Mouse (Mus musculus): ENCODE measurements around the gene Sorbs1.

Sorbs1 gene

GRCm38 (mm10) chr19:40380656-40381055, 132.9 kb downstream of the Sorbs1 start:
- DNase-seq (ENCODE audit: extremely low spot score, low read depth, low spot score): no peak

- DNase-seq (ENCODE audit: extremely low spot score, low read depth, low spot score): no peak
These were observed 133.6 kb downstream of the Sorbs1 start for GRCm38 (mm10) chr19:40380005-40380404.

DNA sequence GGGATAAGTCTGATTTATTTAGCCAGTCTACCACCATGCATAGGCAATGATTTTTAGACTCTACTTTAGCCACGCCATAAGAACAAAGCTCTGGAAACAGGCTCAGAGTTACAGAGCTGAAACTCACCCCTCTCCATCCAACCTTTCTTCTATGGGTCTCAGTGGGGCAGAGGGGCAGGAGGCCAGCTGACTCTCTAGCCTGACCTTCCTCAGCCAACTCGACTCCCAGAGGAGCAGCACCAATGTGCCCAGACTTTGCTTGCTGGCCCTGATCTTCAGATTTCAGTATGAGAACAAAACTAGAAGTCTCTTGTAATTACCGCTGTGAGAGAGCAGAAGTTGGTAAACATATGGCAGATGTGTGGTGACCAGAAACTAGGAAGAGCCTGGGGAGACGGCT, 134.5 kb downstream of the Sorbs1 start:
- DNase-seq (ENCODE audit: extremely low spot score, low read depth, low spot score): no peak

DNA sequence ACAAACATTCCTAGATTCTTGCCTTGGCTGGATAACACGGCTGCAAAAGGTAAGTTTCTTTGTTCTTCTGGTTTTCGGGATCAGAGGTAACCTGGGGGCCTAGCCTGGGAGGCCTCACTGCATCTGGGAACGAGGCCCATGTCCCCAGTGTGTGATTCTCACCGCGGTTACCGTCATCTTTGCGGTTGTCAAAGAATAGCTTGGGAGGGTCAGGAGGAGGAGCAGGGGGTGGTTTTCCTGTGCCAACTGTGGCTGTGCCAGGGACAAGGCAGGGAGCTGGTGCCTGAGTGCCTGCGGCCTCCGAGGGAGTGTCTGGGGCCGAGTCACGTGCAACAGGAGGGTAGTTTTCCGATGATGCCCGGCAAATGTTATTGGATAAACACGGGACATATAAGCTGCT, 135.9 kb downstream of the Sorbs1 start:
- DNase-seq (ENCODE audit: extremely low spot score, low read depth, low spot score): no peak

GRCm38 (mm10) chr19:40376566-40377281, 136.9 kb downstream of the Sorbs1 start:
- DNase-seq (ENCODE audit: extremely low spot score, low read depth, low spot score): no peak

- DNase-seq (ENCODE audit: extremely low spot score, low read depth, low spot score): no peak
These were observed 138.9 kb downstream of the Sorbs1 start for GRCm38 (mm10) chr19:40374720-40375119.

DNA sequence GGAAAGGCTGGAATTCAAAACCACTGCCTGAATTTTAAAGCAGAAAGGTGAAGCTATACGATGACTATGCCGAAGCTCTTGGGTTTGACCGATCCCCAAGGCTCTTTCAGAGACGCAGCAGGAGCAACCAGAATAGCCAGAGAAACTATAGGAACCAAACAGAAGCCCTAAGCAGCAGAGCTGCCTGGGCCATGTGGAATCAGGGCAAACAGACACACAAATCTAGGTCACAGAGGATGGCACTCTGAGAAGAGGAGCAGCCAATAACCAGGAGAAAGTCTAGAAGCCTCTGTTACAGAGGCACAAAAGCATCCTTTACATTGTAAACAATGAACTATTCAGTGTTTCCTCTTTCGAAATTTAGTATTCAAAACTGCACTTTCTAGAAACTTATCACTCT, 140.9 kb downstream of the Sorbs1 start:
- DNase-seq (ENCODE audit: extremely low spot score, low read depth, low spot score): no peak

DNA sequence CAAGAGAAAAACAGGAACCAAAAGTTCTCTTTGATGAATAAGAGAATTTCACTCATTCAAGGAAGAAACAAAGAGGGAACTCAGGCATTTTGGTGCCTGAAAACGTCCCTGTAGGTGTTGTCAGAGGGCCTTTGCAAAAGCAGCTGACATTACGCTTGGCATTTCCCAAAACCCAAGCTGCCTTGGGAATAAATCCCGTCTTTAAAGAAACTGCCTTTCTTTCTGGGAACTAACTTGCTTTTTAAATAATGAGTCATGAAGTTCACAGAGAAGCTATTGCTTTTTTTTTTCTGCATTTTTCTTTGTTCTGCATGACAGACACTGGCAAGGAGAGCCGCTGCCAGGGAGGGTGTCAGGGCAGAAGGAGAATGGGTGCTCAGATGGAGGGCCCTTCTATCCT, 141.7 kb downstream of the Sorbs1 start:
- DNase-seq (ENCODE audit: extremely low spot score, low read depth, low spot score): no peak

- DNase-seq (ENCODE audit: extremely low spot score, low read depth, low spot score): no peak
These were observed 143.4 kb downstream of the Sorbs1 start for GRCm38 (mm10) chr19:40369852-40370811.

DNA sequence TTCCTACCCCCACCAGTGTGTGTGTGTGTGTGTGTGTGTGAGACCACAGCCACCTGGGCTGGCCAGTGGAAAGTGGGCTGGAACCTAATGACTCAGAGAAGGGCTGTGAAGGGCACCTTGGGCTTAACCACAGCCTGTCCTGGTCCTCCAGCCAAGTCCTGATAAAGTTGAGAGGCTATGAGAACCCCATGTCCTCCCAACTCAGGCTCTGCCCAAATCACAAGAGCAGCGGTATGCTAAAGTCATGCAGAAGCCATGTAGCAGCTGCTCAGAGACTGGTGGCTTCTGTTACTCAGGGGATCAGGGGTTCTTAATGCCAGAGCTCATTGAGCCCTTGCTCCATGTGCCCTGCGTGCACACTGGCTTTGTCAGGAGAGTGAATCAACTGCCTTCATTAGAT, 145.1 kb downstream of the Sorbs1 start:
- no peak for DNase-seq (ENCODE audit: extremely low spot score, low read depth, low spot score)

GRCm38 (mm10) chr19:40366163-40366941, 147.2 kb downstream of the Sorbs1 start:
- DNase-seq (ENCODE audit: extremely low spot score, low read depth, low spot score): no peak

DNA sequence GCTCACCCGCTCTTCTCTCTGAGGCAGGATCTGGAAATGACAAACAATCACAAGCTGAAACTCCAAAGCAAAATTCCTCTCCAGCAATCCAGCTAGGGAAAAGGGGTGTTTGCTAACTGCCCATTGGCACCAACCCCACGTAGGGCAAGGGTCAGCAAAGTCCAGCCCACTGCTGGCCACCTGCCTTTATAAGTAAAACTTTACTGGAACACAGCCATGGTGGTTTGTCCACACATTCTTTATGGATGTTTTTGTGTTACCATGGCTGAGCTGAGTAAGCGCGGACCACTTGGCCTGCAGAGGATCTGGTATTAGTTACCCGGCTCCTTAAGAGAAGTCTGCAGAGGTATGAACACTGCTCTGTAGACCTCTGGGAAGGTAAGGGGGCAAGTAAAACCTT, 148.4 kb downstream of the Sorbs1 start:
- DNase-seq (ENCODE audit: extremely low spot score, low read depth, low spot score): no peak

DNA sequence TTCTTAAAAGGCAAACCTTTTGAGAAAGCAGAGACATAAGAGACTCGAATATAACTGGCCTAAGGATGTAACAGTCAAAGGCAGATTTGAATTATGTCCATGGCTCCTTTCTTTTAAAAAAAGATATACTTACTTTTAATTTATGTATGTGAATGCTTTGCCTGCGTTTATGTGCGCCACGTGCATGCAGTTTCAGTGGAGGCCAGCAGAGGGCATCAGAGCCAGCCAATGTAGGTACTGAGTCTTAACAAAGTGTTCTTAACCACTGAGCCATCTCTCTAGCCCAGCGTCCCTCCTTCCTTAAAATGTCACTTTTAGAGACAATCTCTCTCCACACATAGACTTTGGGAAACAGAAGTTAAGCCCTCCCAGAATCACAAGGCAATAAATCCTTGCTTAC, 150.1 kb downstream of the Sorbs1 start:
- no peak for DNase-seq (ENCODE audit: extremely low spot score, low read depth, low spot score)

GRCm38 (mm10) chr19:40362203-40362865, 151.2 kb downstream of the Sorbs1 start:
- no peak for DNase-seq (ENCODE audit: extremely low spot score, low read depth, low spot score)

- DNase-seq (ENCODE audit: extremely low spot score, low read depth, low spot score): no peak
These were observed 153.7 kb downstream of the Sorbs1 start for GRCm38 (mm10) chr19:40359712-40360394.

DNA sequence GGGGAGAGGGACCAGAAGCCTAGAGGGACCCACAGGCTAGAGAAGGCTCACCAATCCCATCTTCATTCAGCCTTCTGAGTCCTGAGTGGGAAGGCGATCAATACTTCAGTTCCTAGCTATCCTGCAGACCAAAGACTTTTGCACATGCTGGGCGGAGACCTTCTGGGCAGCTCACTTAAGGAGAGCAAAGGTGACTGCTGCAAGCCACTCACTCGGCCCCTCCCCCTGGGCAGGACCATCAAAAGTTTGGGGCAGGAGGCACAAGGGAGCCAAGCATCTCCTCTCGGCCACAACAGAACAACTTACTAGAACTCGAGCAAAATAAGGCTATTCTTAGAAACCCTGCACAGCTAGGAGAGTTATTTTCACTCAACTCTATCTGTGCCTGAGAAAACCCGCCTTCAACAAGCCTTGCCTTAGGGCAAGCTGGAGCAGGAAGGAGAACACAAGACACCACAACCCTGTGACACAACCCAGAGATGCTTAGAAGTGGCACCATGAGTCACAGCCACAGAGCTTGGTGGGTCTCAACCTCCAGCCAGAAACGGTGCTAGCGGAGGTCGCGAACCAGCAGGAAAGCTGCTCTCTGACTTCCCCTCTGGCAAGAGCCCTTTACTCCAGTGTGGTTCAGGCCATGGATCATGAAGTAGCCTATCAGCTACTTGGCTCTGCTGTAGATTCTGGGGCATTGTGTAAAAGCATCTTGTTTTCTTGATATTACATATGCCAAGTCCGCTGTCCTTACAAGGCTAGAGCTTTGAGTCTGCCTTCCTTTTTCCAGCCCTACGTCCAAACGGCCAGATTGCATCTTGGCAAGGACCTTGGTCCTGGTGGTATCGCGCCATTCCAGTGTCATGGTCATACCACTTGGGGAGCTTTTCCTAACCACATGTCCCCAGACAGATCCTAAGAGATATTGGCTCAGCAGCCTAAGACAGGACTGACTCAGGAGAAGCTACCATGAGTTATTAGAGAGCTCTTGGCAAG, 156.8 kb downstream of the Sorbs1 start:
- DNase-seq (ENCODE audit: extremely low spot score, low read depth, low spot score): no peak

DNA sequence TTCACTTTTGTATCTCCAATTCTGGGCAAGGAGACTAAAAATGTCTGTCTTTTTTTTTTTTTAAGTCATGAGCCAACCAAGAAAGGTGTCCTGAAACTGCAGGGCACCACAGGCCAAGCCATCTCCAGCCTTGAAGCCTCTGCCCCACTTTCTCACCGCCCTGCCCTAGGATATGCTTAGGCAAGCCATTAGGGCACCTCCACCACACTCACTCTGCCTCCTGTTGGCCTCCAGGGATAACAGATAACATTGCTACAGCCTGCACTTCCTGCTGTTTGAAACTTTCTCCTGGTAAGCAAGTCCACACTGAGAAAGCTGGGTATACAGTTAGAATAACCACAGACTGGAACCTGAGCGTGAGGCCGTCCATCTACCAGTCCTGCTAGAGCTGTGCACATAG, 158.5 kb downstream of the Sorbs1 start:
- no peak for DNase-seq (ENCODE audit: extremely low spot score, low read depth, low spot score)

DNA sequence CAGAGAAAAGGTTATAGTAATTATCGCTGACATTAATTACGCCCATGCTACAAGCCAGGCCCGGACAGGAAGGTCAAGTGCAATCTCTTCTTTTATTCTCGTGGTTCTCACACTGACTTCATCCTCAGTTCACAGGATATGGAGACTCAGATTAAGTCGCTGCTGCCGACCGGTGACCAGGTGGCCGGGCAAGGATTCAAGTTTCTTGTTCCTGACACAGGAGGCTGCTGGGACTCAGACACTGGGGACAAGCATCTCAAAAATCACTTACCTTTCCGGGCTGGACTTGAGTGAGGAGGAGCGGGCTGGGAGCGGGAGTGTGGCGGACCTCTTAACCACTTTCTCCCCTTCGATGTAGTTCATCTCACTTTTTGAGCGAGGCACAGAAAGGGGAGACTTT, 161.6 kb downstream of the Sorbs1 start:
- no peak for DNase-seq (ENCODE audit: extremely low spot score, low read depth, low spot score)

- DNase-seq (ENCODE audit: extremely low spot score, low read depth, low spot score): no peak
These were observed 162.7 kb downstream of the Sorbs1 start for GRCm38 (mm10) chr19:40350835-40351234.
